Mouse (Mus musculus) heart, adult 2 months (tissue): ENCODE measurements at regions not wholly inside any gene's neighbourhood (a gene's known extent, or its start where the extent isn't known, plus 50 kb on each side); places are given as distances from the start of the nearest gene placed in this dataset.
A peak's percentile ranks its signal among the peaks of the same experiment; 100 is the strongest.

Source experiments
- DNase-seq, 2 experiments: peaks; one replicate each; pipeline ENCODE4 v3.0.0; 2021
- H3K27ac ChIP-seq: fragments of 200-600 bp; 2 replicates; pipeline ENCODE4 v1.8.1; 2022
- H3K27me3 ChIP-seq: fragments of 200-500 bp; 2 replicates; pipeline ENCODE4 v1.6.1; 2012; ENCODE audit warnings: mild to moderate bottlenecking, low read length, inconsistent platforms, mixed read lengths; ENCODE audit not compliant: control insufficient read depth, insufficient read depth
- H3K36me3 ChIP-seq: fragments of 200-500 bp; 2 replicates; pipeline ENCODE4 v1.6.1; 2012; ENCODE audit warnings: low read length, inconsistent platforms; ENCODE audit not compliant: control insufficient read depth, insufficient read depth
- H3K4me1 ChIP-seq: fragments of 200-500 bp; 2 replicates; pipeline ENCODE4 v1.6.1; 2011; ENCODE audit warnings: low read length; ENCODE audit not compliant: control insufficient read depth, insufficient read depth
- H3K4me3 ChIP-seq: fragments of 200-600 bp; 2 replicates; pipeline ENCODE4 v1.8.1; 2022
- H3K79me2 ChIP-seq: fragments of 200-500 bp; replicated peaks from 2 replicates; pipeline ENCODE4 v1.6.1; 2012; ENCODE audit warnings: mild to moderate bottlenecking, inconsistent platforms, low read length, moderate library complexity, mixed read lengths; ENCODE audit not compliant: control insufficient read depth, insufficient read depth
- H3K9ac ChIP-seq: fragments of 200-500 bp; 2 replicates; pipeline ENCODE4 v1.6.1; 2012; ENCODE audit warnings: low read depth, mild to moderate bottlenecking, control low read depth, inconsistent platforms, low read length, mixed read lengths
- CTCF ChIP-seq: fragments of 200-600 bp; IDR thresholded peaks from 2 replicates; pipeline ENCODE4 v1.8.1; 2022; ENCODE audit warnings: antibody characterized with exemption, mild to moderate bottlenecking, moderate library complexity
- EP300 ChIP-seq: fragments of 200-500 bp; IDR thresholded peaks from 2 replicates; pipeline ENCODE4 v1.6.1; 2011; ENCODE audit warnings: low read depth, low read length, control low read depth; ENCODE audit not compliant: insufficient read depth
- POLR2A ChIP-seq: fragments of 200-500 bp; IDR thresholded peaks from 2 replicates; pipeline ENCODE4 v1.6.1; 2011; ENCODE audit warnings: mild to moderate bottlenecking, low read depth, low read length, control low read depth; ENCODE audit not compliant: insufficient read depth
- WGBS: fragments of 180-500 bp; shearing (Covaris S2); methylation state at CpG from one replicate; pipeline ENCODE4 v1.1.7; 2018; 5-methylcytosine and 5-hydroxymethylcytosine counted together
- intact Hi-C: fragments of 180-260 bp; cut with DNase I; formaldehyde crosslinking; loops from one replicate; pipeline ENCODE4 v1.15.1; 2025

DNA sequence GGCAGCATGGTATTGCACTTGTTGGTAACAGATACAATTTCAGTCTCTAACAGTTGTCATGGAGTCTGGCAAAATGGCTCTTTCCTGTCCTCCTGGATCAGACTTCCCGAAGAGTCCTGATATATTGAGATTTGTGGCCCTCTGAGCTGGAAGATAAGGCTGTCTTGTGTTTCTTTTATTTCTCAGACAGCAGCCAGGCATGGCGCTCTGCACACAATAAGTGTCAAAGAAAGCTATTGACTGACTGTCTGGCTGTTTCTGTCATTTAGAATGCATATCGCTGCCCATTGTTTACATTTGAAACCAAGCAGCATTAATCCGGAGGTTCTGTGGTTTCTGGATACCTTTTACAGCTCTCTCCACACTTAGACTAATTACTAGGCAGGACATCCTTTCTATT lies 402.8 kb downstream of the Rprm start:
- no peaks in the 10 kb centered on the region for H3K36me3 ChIP-seq
- H3K9ac ChIP-seq, result no peak overlapping the region
- H3K27me3 ChIP-seq, result no peaks in the 10 kb centered on the region
- TF ChIP-seq POLR2A (no peak), CTCF (no peak), EP300 (no peak)
- intact Hi-C loops, result no loop called here
- no peaks in the 10 kb centered on the region for H3K4me1 ChIP-seq
- H3K4me3 ChIP-seq, result no peak overlapping the region
- 33% methylated on average over 4 of the region's 4 CpGs for WGBS
- no peak for DNase-seq
- no peaks in the 10 kb centered on the region for H3K79me2 ChIP-seq
- H3K27ac ChIP-seq, result no peak overlapping the region

DNA sequence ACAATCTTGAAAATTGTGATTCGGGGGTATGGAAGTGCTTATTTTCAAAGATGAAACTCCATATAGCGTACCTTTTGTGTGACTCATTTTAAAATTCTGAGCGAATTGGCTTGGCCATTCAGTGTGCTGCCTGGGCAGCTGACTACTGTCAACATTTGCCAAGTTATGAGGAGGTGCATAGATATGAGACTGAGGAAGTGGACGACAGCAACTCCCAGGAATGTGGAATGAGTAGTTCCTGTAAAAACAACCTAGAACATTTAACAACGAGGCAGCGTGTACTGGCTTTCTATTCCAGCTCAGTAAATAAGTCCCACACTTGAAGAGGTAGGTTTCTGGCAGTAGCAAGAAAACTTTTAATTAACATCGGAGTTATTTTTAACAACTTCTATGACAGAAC lies 398.1 kb downstream of the Rprm start:
- Histone ChIP-seq H3K4me3 (no peak overlapping the region), H3K27ac (peak overlapping the region; percentile 18), H3K9ac (no peak overlapping the region), H3K36me3 (no peaks in the 10 kb centered on the region), H3K27me3 (no peaks in the 10 kb centered on the region), H3K4me1 (no peaks in the 10 kb centered on the region), H3K79me2 (no peaks in the 10 kb centered on the region)
- TF ChIP-seq CTCF (no peak), POLR2A (no peak), EP300 (0 out of 2 replicates have a peak, but pooled peaks have one; percentile 46)
- WGBS, result 35% methylated on average over 7 of the region's 7 CpGs
- peak in 1 of 2 experiments; percentile 5 for DNase-seq
- intact Hi-C loops, result no loop called here

DNA sequence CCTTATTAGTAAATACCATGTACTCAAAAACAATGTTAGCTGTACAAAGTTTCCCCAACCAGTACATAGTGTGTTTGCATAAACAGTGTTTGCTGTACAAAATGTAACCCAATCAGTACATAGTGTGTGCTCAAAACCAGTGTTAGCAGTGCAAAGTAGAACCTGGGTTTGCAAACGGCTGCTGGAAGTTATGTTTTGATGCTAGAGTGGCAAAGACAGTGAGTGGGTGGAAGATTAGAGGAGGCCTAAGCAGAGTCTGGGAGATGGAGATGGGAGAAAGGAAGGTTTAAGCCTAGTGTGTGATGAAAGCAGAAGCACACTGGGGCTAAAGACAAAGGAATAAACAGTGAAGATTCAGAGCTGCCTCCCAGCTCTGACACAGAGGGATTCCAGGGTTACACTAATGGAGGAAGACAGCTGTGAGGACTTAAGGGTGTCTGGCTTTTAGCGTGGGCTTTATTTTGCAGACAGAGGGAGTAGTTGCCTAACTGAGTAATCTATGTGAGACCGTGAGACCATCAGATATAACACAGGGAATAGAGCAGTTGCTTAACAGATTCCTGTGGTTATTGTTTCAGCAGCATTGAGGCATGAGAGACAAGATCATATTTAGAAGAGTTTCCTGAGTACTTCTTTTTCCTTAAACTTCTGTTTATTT lies 396.0 kb downstream of the Rprm start:
- 30% methylated on average over 3 of the region's 3 CpGs for WGBS

GRCm38 (mm10) chr2:53691580-53692118 lies 393.7 kb downstream of the Rprm start:
- no peak for DNase-seq
- no peaks in the 10 kb centered on the region for H3K36me3 ChIP-seq
- no peak overlapping the region for H3K27ac ChIP-seq
- 71% methylated on average over 5 of the region's 5 CpGs for WGBS
- H3K9ac ChIP-seq, result no peak overlapping the region
- no peak overlapping the region for H3K4me3 ChIP-seq
- H3K4me1 ChIP-seq, result no peaks in the 10 kb centered on the region
- intact Hi-C loops, result no loop called here
- TF ChIP-seq CTCF, result no peak
- TF ChIP-seq EP300, result no peak
- no peak for TF ChIP-seq POLR2A
- no peaks in the 10 kb centered on the region for H3K79me2 ChIP-seq
- no peaks in the 10 kb centered on the region for H3K27me3 ChIP-seq

More for the DNA sequence above, 396.0 kb downstream of the Rprm start:
- TF ChIP-seq CTCF, result no peak
- TF ChIP-seq EP300, result no peak
- no peak for TF ChIP-seq POLR2A
- Histone ChIP-seq H3K79me2 (no peaks in the 10 kb centered on the region), H3K27ac (no peak overlapping the region), H3K4me1 (no peaks in the 10 kb centered on the region), H3K4me3 (no peak overlapping the region), H3K27me3 (no peaks in the 10 kb centered on the region), H3K9ac (no peak overlapping the region), H3K36me3 (no peaks in the 10 kb centered on the region)
- intact Hi-C loops, result no loop called here
- DNase-seq, result no peak

DNA sequence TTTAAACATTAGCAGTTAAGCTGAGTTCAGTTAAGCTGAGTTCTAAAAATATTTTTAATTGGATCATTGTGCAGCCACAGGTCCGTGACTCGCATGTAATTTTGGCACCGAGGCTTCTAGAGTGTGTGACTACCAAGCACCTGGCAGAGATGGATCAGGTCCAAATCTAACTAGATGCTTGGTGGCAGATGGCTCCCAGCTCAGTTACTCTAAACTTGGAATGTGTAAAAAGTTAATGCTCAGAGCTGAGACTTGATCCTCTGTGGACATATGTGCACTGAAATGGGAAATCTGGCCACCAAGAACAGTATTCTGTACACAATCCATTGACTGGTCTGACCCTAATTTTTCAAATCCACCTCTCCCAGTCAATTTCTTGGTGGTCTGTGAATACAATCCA lies 374.1 kb downstream of the Rprm start:
- peak in 1 of 2 experiments; percentile 26 for DNase-seq
- Histone ChIP-seq H3K79me2 (no peaks in the 10 kb centered on the region), H3K27me3 (no peaks in the 10 kb centered on the region), H3K36me3 (no peaks in the 10 kb centered on the region), H3K4me1 (no peaks in the 10 kb centered on the region), H3K9ac (no peak overlapping the region), H3K4me3 (no peak overlapping the region), H3K27ac (peak overlapping the region; percentile 39)
- WGBS, result 58% methylated on average over 3 of the region's 3 CpGs
- TF ChIP-seq CTCF, result no peak
- TF ChIP-seq POLR2A, result no peak
- TF ChIP-seq EP300, result no peak
- intact Hi-C loops, result no loop called here

- TF ChIP-seq CTCF (no peak), POLR2A (no peak), EP300 (no peak)
- DNase-seq, result no peak
- Histone ChIP-seq H3K9ac (no peak overlapping the region), H3K4me3 (no peak overlapping the region), H3K4me1 (no peaks in the 10 kb centered on the region), H3K27ac (no peak overlapping the region), H3K79me2 (no peaks in the 10 kb centered on the region), H3K36me3 (no peaks in the 10 kb centered on the region), H3K27me3 (no peaks in the 10 kb centered on the region)
- intact Hi-C loops, result no loop called here
- WGBS, result 69% methylated on average over 7 of the region's 7 CpGs
These were observed 372.2 kb downstream of the Rprm start for GRCm38 (mm10) chr2:53713106-53713640.
